Mouse (Mus musculus) lung, postnatal 14 days (tissue): Measurements from ENCODE around the gene Emp1.
A peak's percentile ranks its signal among the peaks of the same experiment; 100 is the strongest.

Source experiments
- DNase-seq: peaks from one replicate; pipeline ENCODE4 v3.0.0; 2021

Emp1 gene

DNA sequence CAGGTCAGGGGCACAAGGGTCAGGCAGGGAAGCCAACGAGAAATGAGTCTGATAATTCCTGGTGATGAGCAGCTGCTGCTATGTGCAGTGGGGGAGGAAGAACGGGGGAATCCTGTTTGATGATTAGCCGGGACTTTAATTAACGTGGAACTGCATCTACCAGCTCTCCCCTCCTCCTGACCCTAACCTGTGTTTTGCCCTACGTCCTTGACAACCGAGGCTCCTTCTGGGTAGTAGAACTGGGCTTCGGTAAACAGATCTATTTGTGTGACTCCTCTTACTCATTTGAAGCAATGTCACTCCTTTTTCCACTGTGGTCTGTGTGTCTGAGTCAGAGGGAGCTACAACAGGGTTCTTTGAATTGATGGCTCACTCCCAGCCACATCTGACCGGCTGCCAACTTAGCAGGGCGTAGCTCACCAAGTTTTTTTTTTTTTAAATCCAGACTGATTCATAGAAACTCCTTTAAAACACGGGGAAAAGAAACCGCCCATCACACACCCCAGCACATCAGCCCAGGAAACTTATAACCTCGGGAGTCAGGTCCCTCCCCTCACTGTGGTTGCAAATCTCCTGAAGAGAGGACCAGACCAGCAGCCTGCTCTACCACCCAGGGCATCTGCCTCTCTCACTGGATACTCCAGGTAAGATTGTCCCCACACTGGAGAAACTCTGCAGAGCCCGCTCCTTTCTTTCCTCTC is at the start of gene Emp1:
Gene Emp1, plus strand, starts transcription at position 87 of the 701 bp plus-strand sequence.
- DNase-seq: peak; percentile 87

DNA sequence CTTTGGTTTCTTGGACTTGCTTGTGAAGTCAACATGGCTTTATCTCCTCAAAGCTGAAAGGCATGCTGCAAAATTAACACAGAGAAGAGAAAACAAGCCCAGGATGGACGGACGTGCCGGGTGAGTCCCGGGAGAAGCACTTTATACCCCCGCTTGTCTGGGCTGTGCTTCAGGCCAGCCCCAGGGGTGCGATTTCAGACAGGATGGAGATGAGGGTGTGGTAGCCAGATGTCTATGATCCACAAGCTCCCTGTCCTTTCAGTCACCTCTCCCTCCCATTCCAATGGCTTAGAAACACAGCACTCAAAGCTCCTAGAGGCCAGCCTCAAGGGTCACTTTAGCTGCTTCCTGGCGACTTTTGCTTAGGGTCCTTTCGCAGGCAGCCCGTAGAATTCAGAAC is 48.4 kb upstream of the Emp1 start:
- no peak for DNase-seq

DNA sequence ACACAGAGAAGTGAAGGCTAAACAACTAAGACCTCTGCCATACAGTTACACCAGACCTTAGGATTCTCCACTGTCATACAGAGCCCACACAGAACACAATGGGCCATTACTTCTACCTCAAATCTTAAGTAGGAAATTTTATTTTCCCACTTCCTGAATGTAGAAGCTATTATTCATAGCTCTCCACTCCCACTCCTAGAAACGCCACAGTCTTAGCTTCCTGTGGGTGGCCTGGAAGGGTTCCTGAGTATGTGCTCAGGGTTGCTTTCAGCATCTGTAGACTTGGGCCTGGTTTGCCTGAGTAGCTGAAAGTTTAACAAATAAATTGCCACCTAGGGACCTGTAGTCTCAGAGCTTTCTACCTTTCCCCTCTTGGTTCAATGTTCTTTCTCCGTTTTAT is 46.2 kb upstream of the Emp1 start:
- no peak for DNase-seq

DNA sequence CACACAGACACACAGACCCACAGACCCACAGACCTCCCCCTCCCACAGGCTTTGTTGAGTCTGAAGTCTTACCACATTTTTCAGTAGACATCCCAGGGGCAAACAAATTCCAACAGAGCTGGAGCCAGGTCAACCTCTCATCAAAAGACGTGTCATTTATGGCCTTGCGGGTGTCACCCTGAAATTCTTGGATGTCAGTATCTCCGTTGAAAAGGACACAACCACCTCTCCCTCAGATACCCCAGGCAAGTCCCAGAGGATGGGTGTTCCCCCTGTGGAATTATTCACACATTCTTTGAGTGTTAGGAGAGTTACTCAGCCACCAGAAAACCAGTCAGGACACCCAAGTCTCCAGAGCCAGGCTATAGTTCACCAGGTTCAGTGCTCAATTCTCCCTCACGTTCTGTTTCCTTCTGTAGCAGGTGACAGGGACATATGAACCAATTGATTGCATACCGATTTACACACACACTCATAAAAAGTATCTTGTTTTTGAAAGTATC is 42.9 kb upstream of the Emp1 start:
- no peak for DNase-seq

DNA sequence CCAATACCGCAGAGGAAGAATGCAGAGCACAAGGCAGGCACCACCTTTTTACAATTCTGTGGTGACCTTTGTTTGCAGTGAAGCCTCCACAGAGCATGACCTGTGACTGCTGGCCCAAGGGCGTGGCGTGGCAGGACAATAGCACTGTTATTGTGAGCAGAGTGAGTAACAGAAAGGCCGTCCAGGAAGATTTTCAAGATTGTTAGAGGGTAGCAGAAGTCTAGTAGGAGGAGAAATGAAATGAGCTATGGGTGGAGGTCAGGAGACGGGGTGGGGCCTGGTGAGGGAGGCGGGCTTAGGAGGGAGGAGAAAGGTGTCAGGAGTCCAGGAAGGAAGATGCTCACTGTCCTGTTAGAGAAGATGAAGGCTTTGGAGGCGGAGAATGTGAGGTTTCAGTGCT is 39.6 kb upstream of the Emp1 start:
- peak; percentile 39 for DNase-seq

DNA sequence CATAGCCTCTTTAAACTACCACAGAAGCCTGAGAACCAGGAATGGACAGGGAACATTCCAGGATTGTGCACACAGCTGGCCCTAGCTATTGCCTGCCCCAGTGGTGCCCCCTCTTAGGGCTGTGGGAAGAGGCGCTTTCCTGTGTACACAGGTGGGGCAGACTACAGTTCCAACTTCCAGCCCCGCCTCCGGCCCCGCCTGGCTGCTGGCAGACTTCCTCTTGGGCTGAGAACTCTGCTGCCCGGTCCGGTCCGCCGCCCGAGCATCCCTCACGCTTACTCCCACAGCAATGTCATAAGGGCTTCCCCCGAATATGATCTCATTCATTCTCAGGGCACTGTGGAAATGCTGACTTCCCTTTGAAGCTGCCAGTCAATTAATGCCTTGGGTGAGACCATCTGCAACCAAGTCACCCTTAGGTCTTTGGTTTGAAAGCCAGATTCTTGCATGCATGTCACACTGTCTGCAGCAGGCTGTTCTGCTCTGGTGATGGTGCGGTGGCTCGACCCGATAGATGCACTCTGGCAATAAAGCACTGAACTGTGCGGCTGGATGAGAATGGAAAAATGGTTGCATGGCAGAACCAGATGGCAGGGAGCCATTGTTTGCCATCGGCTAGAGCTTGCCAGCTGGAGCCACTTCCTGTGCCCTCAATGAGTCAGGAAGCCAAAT is 38.9 kb upstream of the Emp1 start:
- DNase-seq: peak; percentile 80

DNA sequence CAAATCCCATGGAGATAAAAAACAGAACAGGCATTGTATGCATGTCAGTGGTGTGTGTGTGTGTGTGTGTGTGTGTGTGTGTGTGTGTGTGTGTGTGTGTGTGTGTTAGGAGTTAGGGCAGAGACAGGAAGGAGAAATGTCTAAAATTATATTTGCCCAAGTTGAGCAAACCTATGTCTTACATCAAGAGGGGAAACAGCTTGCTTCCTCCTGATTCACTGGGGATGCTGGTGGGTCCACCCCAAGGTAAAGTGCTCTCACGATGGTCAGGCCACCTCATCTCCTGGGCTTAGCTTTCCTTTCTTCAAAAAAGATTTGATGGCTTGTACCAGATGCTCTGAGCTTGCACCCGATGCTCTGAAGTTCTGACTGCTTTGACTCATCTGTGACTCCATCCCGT is 38.2 kb upstream of the Emp1 start:
- DNase-seq: no peak

DNA sequence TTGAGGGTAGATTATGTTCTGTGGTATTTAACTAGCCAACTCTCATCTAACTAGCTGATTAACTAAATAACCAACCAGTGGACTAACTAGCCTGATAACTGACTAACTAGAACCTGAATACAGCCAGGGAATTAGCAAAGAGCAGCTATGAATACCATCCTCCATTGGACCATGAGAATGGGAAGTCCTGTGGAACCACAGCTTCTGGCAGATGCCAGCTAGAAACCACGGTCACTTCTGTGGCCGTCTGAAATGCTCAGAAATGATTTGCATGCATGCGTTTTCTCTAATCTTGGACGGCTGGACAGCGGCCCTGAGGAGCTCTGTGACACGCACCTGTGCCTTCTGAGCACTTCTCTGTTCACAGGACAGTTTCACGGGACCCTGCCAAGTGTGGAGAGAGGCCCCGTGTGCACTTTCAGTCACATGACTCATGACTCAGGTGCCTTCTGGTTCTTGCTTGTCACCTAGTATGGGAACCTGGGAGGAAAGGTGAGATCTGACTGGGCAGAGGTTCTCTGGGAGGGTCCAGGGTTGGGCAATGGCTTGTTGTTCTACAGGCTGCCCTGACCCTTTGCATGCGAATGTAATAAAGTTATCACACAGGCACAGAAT is 37.6 kb upstream of the Emp1 start:
- DNase-seq: no peak

DNA sequence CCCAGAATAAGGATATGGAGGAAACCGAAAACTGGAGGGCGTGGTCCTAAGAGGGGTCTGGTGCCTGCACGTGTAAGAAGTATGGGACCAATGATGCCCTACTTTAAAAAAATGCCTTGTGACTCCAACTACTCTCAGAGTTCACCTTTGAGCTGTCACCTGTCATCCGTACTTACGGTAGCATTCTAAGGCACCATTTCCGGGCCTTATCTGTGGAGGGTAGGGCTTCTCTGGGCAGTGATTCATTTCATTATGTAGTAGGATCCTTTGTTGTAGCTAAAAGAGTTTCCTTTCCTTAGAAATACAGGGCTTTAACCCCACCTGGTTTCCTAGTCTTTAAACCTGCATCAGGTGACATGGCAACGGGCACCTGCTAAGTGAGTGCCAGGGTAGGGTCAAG is 35.5 kb upstream of the Emp1 start:
- no peak for DNase-seq

DNA sequence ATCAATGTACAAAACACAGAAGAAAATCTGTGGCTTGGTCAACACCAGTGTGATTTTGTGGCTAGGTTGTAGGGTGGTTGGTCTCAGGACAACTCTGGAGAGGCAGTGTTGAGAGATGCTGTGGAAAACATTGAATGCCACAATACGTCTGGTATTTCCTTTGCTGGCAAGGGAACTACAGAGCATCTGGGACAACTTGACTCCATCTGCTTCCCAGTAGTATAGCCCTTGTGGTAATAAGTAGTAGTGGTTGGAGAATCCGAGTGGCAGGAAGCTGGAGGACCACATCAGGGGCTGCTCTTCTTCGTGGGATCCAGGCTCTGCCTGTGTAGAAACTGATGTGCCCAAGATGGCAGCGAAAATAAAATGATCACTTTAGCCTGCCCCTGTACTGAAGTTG is 30.4 kb upstream of the Emp1 start:
- no peak for DNase-seq

DNA sequence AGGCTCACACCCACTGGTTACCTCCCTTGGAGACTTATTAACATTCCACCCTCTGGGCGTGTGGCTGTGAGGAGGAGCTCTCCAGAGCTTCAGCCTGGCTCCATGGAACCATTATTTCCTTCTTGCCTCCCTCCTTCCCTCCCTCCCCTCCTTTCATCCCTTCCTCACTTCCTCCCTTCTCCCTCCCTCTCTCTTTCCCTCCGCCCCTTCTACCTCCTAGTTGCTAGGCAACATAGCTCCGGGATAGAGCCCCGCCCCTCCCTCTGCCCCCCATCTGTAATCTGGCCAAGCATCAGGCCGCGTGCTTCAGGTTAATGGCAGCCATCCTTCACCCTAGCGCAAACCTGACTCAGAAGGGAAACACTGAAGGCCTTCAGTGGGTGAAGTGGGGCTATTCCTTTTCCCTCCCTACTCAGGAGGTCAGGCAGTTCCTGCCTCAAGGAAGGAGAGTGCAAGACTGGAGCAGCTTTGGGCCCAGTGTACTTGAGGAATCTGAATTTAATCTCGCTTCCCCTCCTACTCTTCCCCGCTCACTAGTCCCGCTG is 29.5 kb upstream of the Emp1 start:
- DNase-seq: no peak

DNA sequence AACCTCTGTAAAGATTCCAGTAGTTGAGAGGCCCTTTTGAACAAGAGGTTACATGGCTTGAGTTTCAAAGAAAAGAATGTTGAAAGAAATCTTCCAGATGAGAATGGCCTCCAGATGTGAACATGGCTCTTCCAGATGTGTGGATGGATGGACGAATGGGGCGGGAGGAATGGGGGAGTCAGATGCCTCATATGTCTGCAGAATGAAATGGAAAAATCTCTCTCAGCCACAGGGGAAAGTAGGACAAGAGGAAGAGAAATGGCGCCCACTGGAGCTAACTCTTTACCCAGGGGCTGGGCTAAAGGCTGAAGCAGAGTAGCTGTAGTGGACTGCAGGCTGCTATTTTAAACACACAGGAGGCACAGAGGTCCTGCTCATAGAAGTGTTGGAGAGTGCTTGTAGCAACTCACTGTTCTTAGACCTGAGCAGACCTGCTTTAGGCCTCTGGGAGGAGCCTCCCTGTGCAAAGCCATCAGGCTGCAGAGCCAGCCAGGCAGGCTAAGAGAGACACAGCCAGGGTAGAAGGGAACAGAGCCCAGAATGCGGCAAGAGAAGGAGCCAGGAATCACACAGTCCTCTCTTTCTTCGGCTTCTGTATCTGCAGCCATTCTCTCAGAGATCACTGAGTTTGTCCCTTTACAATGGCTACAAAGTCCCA is 28.2 kb upstream of the Emp1 start:
- DNase-seq: no peak

DNA sequence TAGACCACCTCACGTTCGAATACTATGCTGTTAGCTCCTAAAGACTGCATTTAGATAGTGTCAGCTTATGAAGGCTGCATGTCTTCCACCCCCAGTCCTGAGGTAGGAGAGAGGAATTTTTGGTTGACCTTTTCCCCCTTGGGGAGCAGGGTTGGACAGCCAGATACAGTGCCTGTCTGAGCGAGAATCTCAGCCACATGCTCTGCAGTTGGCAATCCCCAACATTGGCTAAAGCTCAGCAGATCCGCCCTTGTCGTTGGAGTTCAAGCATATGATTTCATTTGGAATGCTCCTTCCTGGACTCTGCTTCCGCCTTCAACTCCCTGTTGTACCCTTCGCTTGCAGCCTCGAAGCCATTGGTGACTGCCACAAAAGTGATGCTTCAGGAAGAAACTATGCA is 26.0 kb upstream of the Emp1 start:
- no peak for DNase-seq

DNA sequence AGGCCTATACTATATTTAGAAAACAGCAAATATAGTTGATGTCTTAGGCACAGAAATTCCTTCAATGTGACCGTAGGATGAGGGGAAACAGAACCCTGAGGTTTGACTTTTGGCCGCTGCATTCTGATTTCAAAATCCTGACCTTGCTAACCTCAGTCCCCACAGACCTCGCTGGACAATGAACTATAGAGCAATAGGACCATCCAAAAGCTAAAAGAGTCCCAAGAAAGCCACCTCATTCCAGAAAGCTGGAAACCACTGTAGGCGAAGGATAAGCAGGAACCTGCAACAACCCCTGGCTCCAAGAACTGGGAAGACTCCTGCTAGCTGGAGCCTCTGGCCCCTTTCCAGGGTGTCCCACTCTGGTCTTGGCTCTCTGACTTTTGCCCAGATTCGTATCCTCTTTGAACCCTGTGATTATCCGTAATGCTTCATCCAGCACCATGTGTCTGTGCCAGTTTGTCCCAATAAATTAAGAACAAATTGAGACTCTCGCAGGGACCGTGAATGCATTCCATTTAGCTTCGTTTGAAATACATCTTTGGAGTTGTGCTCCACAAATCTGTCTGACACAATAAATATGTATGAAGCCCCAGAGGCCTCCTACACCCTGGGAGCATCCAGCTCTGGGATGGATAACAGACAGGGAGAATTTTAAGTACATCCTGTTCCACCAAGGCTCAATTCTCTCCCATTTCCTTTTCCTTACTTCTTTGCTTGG is 21.8 kb upstream of the Emp1 start:
- DNase-seq: no peak

DNA sequence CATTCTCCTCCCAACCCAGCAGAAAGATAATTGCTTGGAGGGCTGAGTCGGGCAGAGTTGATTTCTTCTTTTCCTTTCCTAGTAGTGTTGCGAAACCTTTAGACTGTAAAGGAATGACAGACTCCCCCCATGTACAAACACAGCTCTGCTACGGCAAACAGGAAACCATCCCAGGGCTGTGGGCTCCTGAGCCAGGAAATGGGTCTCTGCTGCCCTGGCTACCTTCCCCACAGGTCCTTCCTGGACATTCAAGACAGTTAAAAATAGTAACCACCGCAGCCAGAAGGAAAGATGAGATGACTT is 21.3 kb upstream of the Emp1 start:
- DNase-seq: no peak

DNA sequence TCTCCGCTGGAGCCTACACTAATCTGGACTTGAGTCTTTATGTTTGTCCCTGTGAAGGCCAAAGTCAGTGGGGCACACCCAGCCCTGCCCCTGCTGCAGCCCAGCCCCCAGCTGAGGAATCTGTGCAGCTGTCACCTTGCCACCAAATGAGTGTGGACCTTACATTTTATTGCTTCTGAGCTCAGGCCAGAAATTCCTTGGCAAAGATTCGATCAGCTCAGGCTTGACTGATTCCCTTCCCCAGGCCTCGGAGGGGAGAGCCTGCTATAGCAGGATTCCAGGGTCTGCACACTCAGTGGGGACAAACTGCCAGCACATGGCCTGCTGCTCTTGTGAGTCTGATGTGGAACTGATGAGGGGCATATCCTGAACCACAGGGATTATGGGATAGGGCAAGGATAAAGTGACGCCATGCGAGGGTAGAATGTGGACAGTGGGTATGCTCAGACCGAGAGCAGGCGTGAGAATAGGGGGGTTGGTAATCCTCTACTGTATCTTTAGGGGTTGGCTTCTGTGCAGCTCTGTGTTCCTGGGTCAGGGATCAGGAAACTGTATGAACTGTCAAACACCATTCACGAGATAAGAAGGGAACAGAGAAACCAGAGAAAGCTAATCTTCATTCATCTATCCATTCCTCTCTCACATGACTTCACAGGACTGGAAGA is 10.6 kb upstream of the Emp1 start:
- DNase-seq: peak; percentile 28

DNA sequence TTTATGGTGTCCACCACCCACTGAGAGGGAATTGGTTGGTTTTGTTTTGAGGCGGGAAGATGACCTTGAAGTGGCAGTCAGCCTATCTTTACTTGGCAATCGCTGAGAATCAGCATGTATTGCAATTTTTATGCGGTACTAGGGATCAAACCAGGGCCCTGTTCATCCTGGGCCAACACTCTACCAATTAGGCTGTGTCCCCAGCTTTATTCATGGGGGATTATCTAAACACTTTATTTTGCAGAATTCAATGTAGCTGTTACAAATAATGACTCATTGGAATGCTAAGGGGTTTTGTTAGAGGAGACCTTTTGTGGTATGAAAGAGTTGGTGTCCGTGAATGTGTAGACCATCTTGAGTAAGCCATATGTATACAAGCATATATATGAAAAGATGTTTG is 9.8 kb upstream of the Emp1 start:
- DNase-seq: no peak

DNA sequence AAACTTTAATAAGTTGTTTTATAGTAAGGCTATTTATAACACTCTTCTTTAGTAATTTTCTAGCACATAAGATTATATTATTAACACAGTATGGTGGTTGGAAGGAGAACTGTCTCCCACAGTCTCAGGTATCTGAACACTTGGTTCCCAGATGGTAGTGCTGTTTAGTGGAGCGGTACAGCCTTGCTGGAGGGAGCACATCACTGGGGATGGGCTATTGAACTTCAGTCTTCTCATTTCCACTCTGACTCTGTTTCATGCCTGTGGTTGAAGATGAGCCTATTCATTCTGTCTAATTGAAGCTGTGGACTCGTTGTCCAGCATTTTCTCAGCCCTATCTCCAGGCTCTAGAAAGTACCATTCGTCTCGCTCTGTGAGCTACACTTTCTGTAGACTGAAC is 7.4 kb upstream of the Emp1 start:
- no peak for DNase-seq

DNA sequence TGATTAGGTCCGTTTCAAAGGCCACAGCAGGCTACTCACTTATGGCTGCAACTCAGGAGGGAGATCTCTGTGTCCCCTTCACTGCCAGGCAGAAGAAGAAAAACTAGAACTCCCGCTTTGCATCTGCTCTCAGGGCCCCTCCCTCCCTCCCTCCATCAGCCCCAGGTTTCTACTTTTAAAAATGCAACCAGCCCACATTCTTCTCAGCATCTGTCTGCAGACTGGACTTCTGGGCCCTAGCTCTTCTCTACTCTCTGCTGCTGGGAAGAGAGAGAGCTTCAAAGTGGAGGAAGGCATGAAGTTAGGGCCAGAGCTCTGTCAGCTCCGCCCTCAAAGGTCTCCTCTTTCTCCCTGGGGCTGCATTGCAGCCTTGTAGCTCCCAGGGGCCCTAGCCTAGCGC is 2.0 kb upstream of the Emp1 start:
- DNase-seq: no peak

DNA sequence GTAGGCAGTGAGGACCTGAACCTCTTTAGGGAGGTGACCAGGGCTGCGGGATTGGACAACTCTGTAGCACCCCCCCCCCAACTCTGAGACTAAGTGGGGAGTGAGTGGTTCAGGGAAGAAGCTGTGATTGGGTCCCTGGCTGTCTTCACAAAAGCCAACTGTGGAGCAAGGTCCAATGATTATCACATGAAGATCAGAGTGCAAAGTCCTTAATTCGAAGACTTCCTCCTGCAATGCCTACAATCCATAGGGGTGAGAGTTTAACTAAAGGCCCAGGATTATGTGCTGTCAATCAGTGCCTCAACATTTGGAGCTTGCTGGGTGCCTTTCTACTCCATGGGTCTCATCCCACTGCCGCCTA is 267 bp upstream of the Emp1 start:
- no peak for DNase-seq

DNA sequence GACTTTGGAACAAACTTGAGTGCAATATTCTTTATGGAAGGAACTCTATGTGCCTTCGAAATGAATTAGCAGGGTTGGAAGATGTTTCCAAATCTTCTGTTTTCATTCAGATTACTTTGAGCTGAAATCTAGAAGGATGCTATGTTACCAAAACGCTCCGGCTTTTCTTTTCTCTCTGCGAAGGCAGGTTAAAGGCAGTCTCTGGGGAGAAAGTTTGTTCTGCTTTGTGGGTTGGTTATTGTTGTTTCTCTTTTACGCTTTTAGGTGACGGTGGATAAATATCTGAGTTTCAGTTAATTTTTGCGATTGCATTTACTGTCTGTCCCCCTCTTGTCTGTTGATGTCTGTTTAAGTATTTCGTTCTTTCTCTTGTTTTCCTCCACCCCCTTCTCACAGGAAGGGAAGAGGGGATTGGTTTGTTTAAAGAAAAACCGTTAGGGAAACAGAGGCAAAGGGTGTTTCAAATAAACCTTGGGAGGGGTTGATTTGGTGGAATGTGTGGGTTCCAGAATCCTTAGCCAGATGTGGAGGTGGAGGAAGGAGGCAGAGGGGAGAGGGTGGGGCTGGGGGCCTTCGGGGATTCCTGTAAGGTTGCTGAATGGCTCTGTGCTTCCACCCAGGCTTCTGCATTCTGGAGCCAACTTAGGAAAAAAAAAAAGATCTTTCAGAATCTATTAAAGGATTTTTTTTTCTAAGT is 1.1 kb downstream of the Emp1 start:
- no peak for DNase-seq
